Mouse (Mus musculus): ENCODE measurements at regions not wholly inside any gene's neighbourhood (a gene's known extent, or its start where the extent isn't known, plus 50 kb on each side); places are given as distances from the start of the nearest gene placed in this dataset.

GRCm38 (mm10) chr2:74244203-74244602, 333.1 kb upstream of the Atp5g3 start:
- H3K4me2 ChIP-seq (ENCODE audit: low read depth, low read length, severe bottlenecking), result no peak overlapping the region
- WGBS, result 84% methylated on average over 6 of the region's 6 CpGs
- no peak overlapping the region for H3K4me3 ChIP-seq (ENCODE audit: low read depth, low read length)
- ATAC-seq (replicated peaks; ENCODE audit: low FRiP score), result no peak
- H3K36me3 ChIP-seq (ENCODE audit: control insufficient read depth, insufficient read depth, low read length), result no peaks in the 10 kb centered on the region
- no peaks in the 10 kb centered on the region for H3K4me1 ChIP-seq (replicated peaks; ENCODE audit: control insufficient read depth, insufficient read depth, low read length)
- no peak overlapping the region for H3K9ac ChIP-seq (ENCODE audit: low read length)
- H3K27me3 ChIP-seq (ENCODE audit: control insufficient read depth, insufficient read depth, low read length), result no peaks in the 10 kb centered on the region
- DNase-seq (ENCODE audit: low spot score), result no peak
- H3K27ac ChIP-seq (ENCODE audit: low read depth, low read length), result no peak overlapping the region
- H3K9me3 ChIP-seq (ENCODE audit: control insufficient read depth, low read length), result no peaks in the 10 kb centered on the region

- Histone ChIP-seq H3K27me3 (ENCODE audit: control insufficient read depth, insufficient read depth, low read length) (no peaks in the 10 kb centered on the region), H3K36me3 (ENCODE audit: control insufficient read depth, insufficient read depth, low read length) (no peaks in the 10 kb centered on the region), H3K27ac (ENCODE audit: low read depth, low read length) (no peak overlapping the region), H3K4me2 (ENCODE audit: low read depth, low read length, severe bottlenecking) (no peak overlapping the region), H3K9ac (ENCODE audit: low read length) (no peak overlapping the region), H3K4me3 (ENCODE audit: low read depth, low read length) (no peak overlapping the region), H3K4me1 (replicated peaks; ENCODE audit: control insufficient read depth, insufficient read depth, low read length) (no peaks in the 10 kb centered on the region), H3K9me3 (ENCODE audit: control insufficient read depth, low read length) (no peaks in the 10 kb centered on the region)
- WGBS, result 61% methylated on average over 9 of the region's 9 CpGs
- DNase-seq (ENCODE audit: low spot score) (no peak), ATAC-seq (replicated peaks; ENCODE audit: low FRiP score) (no peak)
Observed at GRCm38 (mm10) chr2:74243801-74244200, 332.7 kb upstream of the Atp5g3 start.

GRCm38 (mm10) chr2:74239586-74239985, 328.5 kb upstream of the Atp5g3 start:
- 69% methylated on average over 10 of the region's 10 CpGs for WGBS
- H3K27ac ChIP-seq (ENCODE audit: low read depth, low read length), result no peak overlapping the region
- ATAC-seq (replicated peaks; ENCODE audit: low FRiP score) (no peak), DNase-seq (ENCODE audit: low spot score) (no peak)
- no peak overlapping the region for H3K9ac ChIP-seq (ENCODE audit: low read length)
- H3K36me3 ChIP-seq (ENCODE audit: control insufficient read depth, insufficient read depth, low read length), result no peaks in the 10 kb centered on the region
- no peaks in the 10 kb centered on the region for H3K4me1 ChIP-seq (replicated peaks; ENCODE audit: control insufficient read depth, insufficient read depth, low read length)
- no peaks in the 10 kb centered on the region for H3K9me3 ChIP-seq (ENCODE audit: control insufficient read depth, low read length)
- no peak overlapping the region for H3K4me2 ChIP-seq (ENCODE audit: low read depth, low read length, severe bottlenecking)
- no peaks in the 10 kb centered on the region for H3K27me3 ChIP-seq (ENCODE audit: control insufficient read depth, insufficient read depth, low read length)
- no peak overlapping the region for H3K4me3 ChIP-seq (ENCODE audit: low read depth, low read length)

- no peak overlapping the region for H3K4me3 ChIP-seq (ENCODE audit: low read depth, low read length)
- no peak for ATAC-seq (replicated peaks; ENCODE audit: low FRiP score)
- H3K4me1 ChIP-seq (replicated peaks; ENCODE audit: control insufficient read depth, insufficient read depth, low read length), result no peaks in the 10 kb centered on the region; the same call in 1 of the 2 replicates
- H3K36me3 ChIP-seq (ENCODE audit: control insufficient read depth, insufficient read depth, low read length), result no peaks in the 10 kb centered on the region
- H3K9me3 ChIP-seq (ENCODE audit: control insufficient read depth, low read length), result no peaks in the 10 kb centered on the region
- WGBS, result 82% methylated on average over 3 of the region's 3 CpGs
- DNase-seq (ENCODE audit: low spot score), result no peak
- no peaks in the 10 kb centered on the region for H3K27me3 ChIP-seq (ENCODE audit: control insufficient read depth, insufficient read depth, low read length)
- no peak overlapping the region for H3K4me2 ChIP-seq (ENCODE audit: low read depth, low read length, severe bottlenecking)
- no peak overlapping the region for H3K27ac ChIP-seq (ENCODE audit: low read depth, low read length)
- H3K9ac ChIP-seq (ENCODE audit: low read length), result no peak overlapping the region
Observed at GRCm38 (mm10) chr2:74217437-74217836, 306.3 kb upstream of the Atp5g3 start.

- peak; percentile 52 for DNase-seq (ENCODE audit: low spot score)
- Histone ChIP-seq H3K9me3 (ENCODE audit: control insufficient read depth, low read length) (no peaks in the 10 kb centered on the region), H3K36me3 (ENCODE audit: control insufficient read depth, insufficient read depth, low read length) (no peaks in the 10 kb centered on the region), H3K4me3 (ENCODE audit: low read depth, low read length) (no peak overlapping the region), H3K9ac (ENCODE audit: low read length) (no peak overlapping the region), H3K27me3 (ENCODE audit: control insufficient read depth, insufficient read depth, low read length) (no peaks in the 10 kb centered on the region), H3K27ac (ENCODE audit: low read depth, low read length) (0 out of 2 replicates have a peak overlapping the region, but pooled peaks have one; percentile 12), H3K4me2 (ENCODE audit: low read depth, low read length, severe bottlenecking) (peak overlapping the region; percentile 37; the same call in 1 of the 2 replicates), H3K4me1 (replicated peaks; ENCODE audit: control insufficient read depth, insufficient read depth, low read length) (peaks cover 11% of the 10 kb centered on the region; the same call in 1 of the 2 replicates)
- peak; percentile 80 for ATAC-seq (replicated peaks; ENCODE audit: low FRiP score)
- WGBS, result 32% methylated on average over 9 of the region's 9 CpGs
Observed at GRCm38 (mm10) chr2:74210210-74210609, 299.1 kb upstream of the Atp5g3 start.

- ATAC-seq (replicated peaks; ENCODE audit: low FRiP score), result no peak
- H3K27me3 ChIP-seq (ENCODE audit: control insufficient read depth, insufficient read depth, low read length), result no peaks in the 10 kb centered on the region
- H3K4me3 ChIP-seq (ENCODE audit: low read depth, low read length), result no peak overlapping the region
- 42% methylated on average over 3 of the region's 3 CpGs for WGBS
- no peak overlapping the region for H3K27ac ChIP-seq (ENCODE audit: low read depth, low read length)
- H3K36me3 ChIP-seq (ENCODE audit: control insufficient read depth, insufficient read depth, low read length), result no peaks in the 10 kb centered on the region
- no peaks in the 10 kb centered on the region for H3K9me3 ChIP-seq (ENCODE audit: control insufficient read depth, low read length)
- no peak overlapping the region for H3K9ac ChIP-seq (ENCODE audit: low read length)
- no peak for DNase-seq (ENCODE audit: low spot score)
- peaks cover 11% of the 10 kb centered on the region; the same call in 1 of the 2 replicates for H3K4me1 ChIP-seq (replicated peaks; ENCODE audit: control insufficient read depth, insufficient read depth, low read length)
- H3K4me2 ChIP-seq (ENCODE audit: low read depth, low read length, severe bottlenecking), result no peak overlapping the region; the same call in 1 of the 2 replicates
Observed at GRCm38 (mm10) chr2:74209421-74209917, 298.3 kb upstream of the Atp5g3 start.

- Histone ChIP-seq H3K27ac (ENCODE audit: low read depth, low read length) (no peak overlapping the region), H3K4me3 (ENCODE audit: low read depth, low read length) (no peak overlapping the region), H3K4me1 (replicated peaks; ENCODE audit: control insufficient read depth, insufficient read depth, low read length) (peaks cover 11% of the 10 kb centered on the region; the same call in 1 of the 2 replicates), H3K36me3 (ENCODE audit: control insufficient read depth, insufficient read depth, low read length) (no peaks in the 10 kb centered on the region), H3K27me3 (ENCODE audit: control insufficient read depth, insufficient read depth, low read length) (no peaks in the 10 kb centered on the region), H3K4me2 (ENCODE audit: low read depth, low read length, severe bottlenecking) (no peak overlapping the region), H3K9me3 (ENCODE audit: control insufficient read depth, low read length) (no peaks in the 10 kb centered on the region), H3K9ac (ENCODE audit: low read length) (no peak overlapping the region)
- peak; percentile 59 for DNase-seq (ENCODE audit: low spot score)
- WGBS, result 53% methylated on average over 10 of the region's 10 CpGs
- ATAC-seq (replicated peaks; ENCODE audit: low FRiP score), result no peak
Observed at GRCm38 (mm10) chr2:74207440-74207839, 296.3 kb upstream of the Atp5g3 start.

GRCm38 (mm10) chr2:74202776-74203175, 291.6 kb upstream of the Atp5g3 start:
- no peaks in the 10 kb centered on the region for H3K27me3 ChIP-seq (ENCODE audit: control insufficient read depth, insufficient read depth, low read length)
- no peak overlapping the region for H3K4me2 ChIP-seq (ENCODE audit: low read depth, low read length, severe bottlenecking)
- H3K4me1 ChIP-seq (replicated peaks; ENCODE audit: control insufficient read depth, insufficient read depth, low read length), result peaks cover 2% of the 10 kb centered on the region; the same call in 1 of the 2 replicates
- DNase-seq (ENCODE audit: low spot score), result no peak
- no peak overlapping the region for H3K27ac ChIP-seq (ENCODE audit: low read depth, low read length)
- H3K9me3 ChIP-seq (ENCODE audit: control insufficient read depth, low read length), result no peaks in the 10 kb centered on the region
- H3K36me3 ChIP-seq (ENCODE audit: control insufficient read depth, insufficient read depth, low read length), result no peaks in the 10 kb centered on the region
- ATAC-seq (replicated peaks; ENCODE audit: low FRiP score), result no peak
- 59% methylated on average over 3 of the region's 3 CpGs for WGBS
- no peak overlapping the region for H3K9ac ChIP-seq (ENCODE audit: low read length)
- no peak overlapping the region for H3K4me3 ChIP-seq (ENCODE audit: low read depth, low read length)

GRCm38 (mm10) chr2:74201608-74202323, 290.6 kb upstream of the Atp5g3 start:
- ATAC-seq (replicated peaks; ENCODE audit: low FRiP score) (peak; percentile 33; the same call in 1 of the 2 replicates), DNase-seq (ENCODE audit: low spot score) (no peak)
- Histone ChIP-seq H3K4me1 (replicated peaks; ENCODE audit: control insufficient read depth, insufficient read depth, low read length) (peaks cover 2% of the 10 kb centered on the region; the same call in 1 of the 2 replicates), H3K27ac (ENCODE audit: low read depth, low read length) (no peak overlapping the region), H3K4me3 (ENCODE audit: low read depth, low read length) (no peak overlapping the region), H3K9ac (ENCODE audit: low read length) (no peak overlapping the region), H3K9me3 (ENCODE audit: control insufficient read depth, low read length) (no peaks in the 10 kb centered on the region), H3K4me2 (ENCODE audit: low read depth, low read length, severe bottlenecking) (no peak overlapping the region), H3K27me3 (ENCODE audit: control insufficient read depth, insufficient read depth, low read length) (no peaks in the 10 kb centered on the region), H3K36me3 (ENCODE audit: control insufficient read depth, insufficient read depth, low read length) (no peaks in the 10 kb centered on the region)
- 45% methylated on average over 11 of the region's 11 CpGs for WGBS
